Mouse (Mus musculus) lung, adult 10 weeks (tissue): ENCODE measurements around the gene D1Ertd622e. TPM values are rescaled to one million over a fixed set of nuclear protein-coding genes. Genes with fewer than 3 reads are reported as not detected.

Experiments used
- polyA plus RNA-seq: library from polyadenylated mRNA; stranded (reverse); fragments of 350-450 nt; fragmentation: Illumina TruSeq; extraction: RNeasy Lipid Tissue Mini Kit (QIAGEN cat#74804); gene quantifications from one replicate; pipeline ENCODE4 v1.2.3, GENCODE M21; 2014; ENCODE audit warnings: low read depth, low replicate concordance; ENCODE audit not compliant: insufficient read depth

Gene D1Ertd622e
- 17.0 TPM for polyA plus RNA-seq

GRCm38 (mm10) chr1:97661406-97662241, at the start of gene D1Ertd622e:
Gene D1Ertd622e, minus strand, starts transcription at chr1:97662074.

Other genes starting within 250 kb of the D1Ertd622e start
- gene Gin1, start 108.1 kb upstream of the D1Ertd622e start, polyA plus RNA-seq, result 6.7 TPM
- 5.4 TPM for gene Ppip5k2, start 108.3 kb upstream of the D1Ertd622e start, polyA plus RNA-seq